Mouse (Mus musculus): ENCODE data around the gene Slk. TPM values are rescaled to one million over a fixed set of nuclear protein-coding genes. Genes with fewer than 3 reads are reported as not detected.

Slk gene
- polyA plus RNA-seq, 1 experiment = 6.1 TPM

GRCm38 (mm10) chr19:47668399-47668798 is 88.9 kb downstream of the Slk start:
- no peaks in the 10 kb centered on the region for H3K27me3 ChIP-seq (ENCODE audit: control insufficient read depth, insufficient read depth, low read length)
- H3K36me3 ChIP-seq (ENCODE audit: control insufficient read depth, insufficient read depth, low read length) = no peaks in the 10 kb centered on the region
- no peak for TF ChIP-seq POLR2A (IDR thresholded peaks at IDR 0.05; ENCODE audit: control insufficient read depth, low read depth, low read length)
- TF ChIP-seq CTCF (IDR thresholded peaks at IDR 0.05; ENCODE audit: control insufficient read depth, insufficient read depth, insufficient replicate concordance, low read depth, low read length) = no peak
- no peak overlapping the region for H3K27ac ChIP-seq (ENCODE audit: control insufficient read depth, insufficient read depth, low read depth, low read length)
- peaks cover 7% of the 10 kb centered on the region for H3K4me1 ChIP-seq (ENCODE audit: control insufficient read depth, insufficient read depth, low read length)
- H3K4me3 ChIP-seq (ENCODE audit: control insufficient read depth, low read depth, low read length) = peak overlapping the region; percentile 52

- no peaks in the 10 kb centered on the region for H3K27me3 ChIP-seq (ENCODE audit: control insufficient read depth, insufficient read depth, low read length)
These were observed 94.9 kb downstream of the Slk start for GRCm38 (mm10) chr19:47674419-47674818.

GRCm38 (mm10) chr19:47678675-47679074 is 99.2 kb downstream of the Slk start:
- TF ChIP-seq POLR2A (IDR thresholded peaks at IDR 0.05; ENCODE audit: control insufficient read depth, low read depth, low read length) (no peak), CTCF (IDR thresholded peaks at IDR 0.05; ENCODE audit: control insufficient read depth, insufficient read depth, insufficient replicate concordance, low read depth, low read length) (no peak)
- Histone ChIP-seq H3K27ac (ENCODE audit: control insufficient read depth, insufficient read depth, low read depth, low read length) (no peak overlapping the region), H3K27me3 (ENCODE audit: control insufficient read depth, insufficient read depth, low read length) (no peaks in the 10 kb centered on the region), H3K4me3 (ENCODE audit: control insufficient read depth, low read depth, low read length) (no peak overlapping the region), H3K4me1 (ENCODE audit: control insufficient read depth, insufficient read depth, low read length) (no peaks in the 10 kb centered on the region), H3K36me3 (ENCODE audit: control insufficient read depth, insufficient read depth, low read length) (no peaks in the 10 kb centered on the region)

More at GRCm38 (mm10) chr19:47674419-47674818, 94.9 kb downstream of the Slk start:
- TF ChIP-seq POLR2A (IDR thresholded peaks at IDR 0.05; ENCODE audit: control insufficient read depth, low read depth, low read length) = no peak
- TF ChIP-seq CTCF (IDR thresholded peaks at IDR 0.05; ENCODE audit: control insufficient read depth, insufficient read depth, insufficient replicate concordance, low read depth, low read length) = peak; percentile 78; the same call in 1 of the 2 replicates
- H3K4me1 ChIP-seq (ENCODE audit: control insufficient read depth, insufficient read depth, low read length) = no peaks in the 10 kb centered on the region
- no peak overlapping the region for H3K4me3 ChIP-seq (ENCODE audit: control insufficient read depth, low read depth, low read length)
- no peaks in the 10 kb centered on the region for H3K36me3 ChIP-seq (ENCODE audit: control insufficient read depth, insufficient read depth, low read length)
- H3K27ac ChIP-seq (ENCODE audit: control insufficient read depth, insufficient read depth, low read depth, low read length) = no peak overlapping the region

- Histone ChIP-seq H3K27me3 (ENCODE audit: control insufficient read depth, insufficient read depth, low read length) (no peaks in the 10 kb centered on the region), H3K4me1 (ENCODE audit: control insufficient read depth, insufficient read depth, low read length) (no peaks in the 10 kb centered on the region), H3K27ac (ENCODE audit: control insufficient read depth, insufficient read depth, low read depth, low read length) (no peak overlapping the region), H3K4me3 (ENCODE audit: control insufficient read depth, low read depth, low read length) (no peak overlapping the region), H3K36me3 (ENCODE audit: control insufficient read depth, insufficient read depth, low read length) (no peaks in the 10 kb centered on the region)
- TF ChIP-seq POLR2A (IDR thresholded peaks at IDR 0.05; ENCODE audit: control insufficient read depth, low read depth, low read length) (no peak), CTCF (IDR thresholded peaks at IDR 0.05; ENCODE audit: control insufficient read depth, insufficient read depth, insufficient replicate concordance, low read depth, low read length) (no peak)
These were observed 110.1 kb downstream of the Slk start for GRCm38 (mm10) chr19:47689592-47689991.

- no peak within 1 kb of the TSS for H3K27ac ChIP-seq (ENCODE audit: control insufficient read depth, insufficient read depth, low read depth, low read length)
- H3K36me3 ChIP-seq (ENCODE audit: control insufficient read depth, insufficient read depth, low read length) = no peaks in the 10 kb centered on the region
- H3K27me3 ChIP-seq (ENCODE audit: control insufficient read depth, insufficient read depth, low read length) = no peaks in the 10 kb centered on the region
- H3K4me1 ChIP-seq (ENCODE audit: control insufficient read depth, insufficient read depth, low read length) = peaks cover 3% of the 10 kb centered on the region
- H3K4me3 ChIP-seq (ENCODE audit: control insufficient read depth, low read depth, low read length) = no peak within 1 kb of the TSS
- TF ChIP-seq POLR2A (IDR thresholded peaks at IDR 0.05; ENCODE audit: control insufficient read depth, low read depth, low read length) (no peak), CTCF (IDR thresholded peaks at IDR 0.05; ENCODE audit: control insufficient read depth, insufficient read depth, insufficient replicate concordance, low read depth, low read length) (no peak)
These were observed 112.5 kb downstream of the Slk start, which contains the start of gene Col17a1 for GRCm38 (mm10) chr19:47691994-47692393. TSS of gene Col17a1 (minus strand) at chr19:47692094.

Other genes with a start within 250 kb of the Slk start
- 1.2 and 1.6 TPM in 2 replicates for gene Sh3pxd2a, start 115.3 kb upstream of the Slk start, polyA plus RNA-seq (2012; rRNA removed)
- gene Stn1, start 42.2 kb upstream of the Slk start, polyA plus RNA-seq (2012; rRNA removed) = 19.6 and 27.2 TPM in 2 replicates
- 2.1 and 2.9 TPM in 2 replicates for gene Col17a1, start 112.4 kb downstream of the Slk start, polyA plus RNA-seq (2012; rRNA removed)
- 34.1 and 37.8 TPM in 2 replicates for gene Sfr1, start 152.0 kb downstream of the Slk start, polyA plus RNA-seq (2012; rRNA removed)

Measured in testis, adult 2 months (tissue).